Mouse (Mus musculus): Measurements from ENCODE around the gene Baz1a. TPM values are rescaled to one million over a fixed set of nuclear protein-coding genes. Genes with fewer than 3 reads are reported as not detected.

Baz1a gene
- polyA plus RNA-seq, 1 experiment from 2014 or later = 17.7 TPM

- no peak for ATAC-seq (ENCODE audit: low read depth)
- H3K9ac ChIP-seq (ENCODE audit: low read length) = no peak overlapping the region
- H3K27me3 ChIP-seq (ENCODE audit: control insufficient read depth, insufficient read depth, low read depth, low read length) = no peaks in the 10 kb centered on the region
- H3K9me3 ChIP-seq (ENCODE audit: control insufficient read depth, low read length) = no peaks in the 10 kb centered on the region
- H3K4me3 ChIP-seq (ENCODE audit: low read length) = no peak overlapping the region
- WGBS = 46% methylated on average over 6 of the region's 6 CpGs
- H3K4me2 ChIP-seq (ENCODE audit: low read depth, low read length) = no peak overlapping the region
- peaks cover 9% of the 10 kb centered on the region for H3K4me1 ChIP-seq (replicated peaks; ENCODE audit: control insufficient read depth, insufficient read depth, low read length)
- H3K36me3 ChIP-seq (ENCODE audit: control insufficient read depth, insufficient read depth, low read length) = peaks cover 20% of the 10 kb centered on the region
- no peak overlapping the region for H3K27ac ChIP-seq (ENCODE audit: low read length)
Observed at GRCm38 (mm10) chr12:54859531-54859930, 154.6 kb downstream of the Baz1a start.

- Histone ChIP-seq H3K27me3 (ENCODE audit: control insufficient read depth, insufficient read depth, low read depth, low read length) (no peaks in the 10 kb centered on the region), H3K4me3 (ENCODE audit: low read length) (no peak overlapping the region), H3K9me3 (ENCODE audit: control insufficient read depth, low read length) (no peaks in the 10 kb centered on the region), H3K4me1 (replicated peaks; ENCODE audit: control insufficient read depth, insufficient read depth, low read length) (no peaks in the 10 kb centered on the region), H3K4me2 (ENCODE audit: low read depth, low read length) (no peak overlapping the region), H3K36me3 (ENCODE audit: control insufficient read depth, insufficient read depth, low read length) (peaks cover 4% of the 10 kb centered on the region), H3K9ac (ENCODE audit: low read length) (no peak overlapping the region), H3K27ac (ENCODE audit: low read length) (no peak overlapping the region)
- no peak for ATAC-seq (ENCODE audit: low read depth)
- 76% methylated on average over 2 of the region's 2 CpGs for WGBS
Observed at GRCm38 (mm10) chr12:54850551-54850950, 163.6 kb downstream of the Baz1a start.

GRCm38 (mm10) chr12:54844415-54844814, 169.7 kb downstream of the Baz1a start:
- Histone ChIP-seq H3K4me3 (ENCODE audit: low read length) (no peak overlapping the region), H3K4me1 (replicated peaks; ENCODE audit: control insufficient read depth, insufficient read depth, low read length) (no peaks in the 10 kb centered on the region), H3K27ac (ENCODE audit: low read length) (no peak overlapping the region), H3K4me2 (ENCODE audit: low read depth, low read length) (no peak overlapping the region), H3K36me3 (ENCODE audit: control insufficient read depth, insufficient read depth, low read length) (no peaks in the 10 kb centered on the region), H3K9me3 (ENCODE audit: control insufficient read depth, low read length) (no peaks in the 10 kb centered on the region), H3K27me3 (ENCODE audit: control insufficient read depth, insufficient read depth, low read depth, low read length) (no peaks in the 10 kb centered on the region), H3K9ac (ENCODE audit: low read length) (no peak overlapping the region)
- no peak for ATAC-seq (ENCODE audit: low read depth)

Other genes with a start within 250 kb of the Baz1a start
- gene Snx6, start 218.6 kb downstream of the Baz1a start, polyA plus RNA-seq (2015; fragmentation: Nextera tagmentation; extraction: Ambion mirVana) = 165 and 180 TPM in 2 replicates
- gene Cfl2, start 151.5 kb downstream of the Baz1a start, polyA plus RNA-seq (2015; fragmentation: Nextera tagmentation; extraction: Ambion mirVana) = 175 and 182 TPM in 2 replicates
- not detected in 2 replicates for gene Gm20403, start 27.8 kb downstream of the Baz1a start, polyA plus RNA-seq (2015; fragmentation: Nextera tagmentation; extraction: Ambion mirVana)
- 34.5 and 38.9 TPM in 2 replicates for gene 2700097O09Rik, start 65.8 kb upstream of the Baz1a start, polyA plus RNA-seq (2015; fragmentation: Nextera tagmentation; extraction: Ambion mirVana)
- gene Srp54a, start 65.9 kb upstream of the Baz1a start, polyA plus RNA-seq (2015; fragmentation: Nextera tagmentation; extraction: Ambion mirVana) = 169 and 177 TPM in 2 replicates
- gene Fam177a, start 110.1 kb upstream of the Baz1a start, polyA plus RNA-seq (2015; fragmentation: Nextera tagmentation; extraction: Ambion mirVana) = 21.2 and 22.7 TPM in 2 replicates
- 52.7 and 54.6 TPM in 2 replicates for gene Srp54b, start 140.8 kb upstream of the Baz1a start, polyA plus RNA-seq (2015; fragmentation: Nextera tagmentation; extraction: Ambion mirVana)
- gene 1700047I17Rik2, start 185.2 kb upstream of the Baz1a start, polyA plus RNA-seq (2015; fragmentation: Nextera tagmentation; extraction: Ambion mirVana) = 5.1 and 8.8 TPM in 2 replicates
- gene Srp54c, start 215.8 kb upstream of the Baz1a start, polyA plus RNA-seq (2015; fragmentation: Nextera tagmentation; extraction: Ambion mirVana) = 63.8 and 72.7 TPM in 2 replicates

Measured in lung, embryonic 16.5 days (tissue).